Mouse (Mus musculus) layer of hippocampus, adult 8-10 months (tissue): Measurements from ENCODE around the gene Aamp. TPM values are rescaled to one million over a fixed set of nuclear protein-coding genes. Genes with fewer than 3 reads are reported as not detected.

ENCODE experiments used
- DNase-seq, 2 experiments: peaks; one replicate each; pipeline ENCODE4 v3.0.0; 2022; ENCODE audit warnings: low spot score in 2 of 2
- total RNA-seq, 4 experiments: library from RNA; stranded (reverse); gene quantifications; 2 replicates each; pipeline ENCODE4 v1.2.4; 2022

Gene Aamp
- total RNA-seq, 4 experiments from 2014 or later: 150 to 159 (median 154) TPM

DNA sequence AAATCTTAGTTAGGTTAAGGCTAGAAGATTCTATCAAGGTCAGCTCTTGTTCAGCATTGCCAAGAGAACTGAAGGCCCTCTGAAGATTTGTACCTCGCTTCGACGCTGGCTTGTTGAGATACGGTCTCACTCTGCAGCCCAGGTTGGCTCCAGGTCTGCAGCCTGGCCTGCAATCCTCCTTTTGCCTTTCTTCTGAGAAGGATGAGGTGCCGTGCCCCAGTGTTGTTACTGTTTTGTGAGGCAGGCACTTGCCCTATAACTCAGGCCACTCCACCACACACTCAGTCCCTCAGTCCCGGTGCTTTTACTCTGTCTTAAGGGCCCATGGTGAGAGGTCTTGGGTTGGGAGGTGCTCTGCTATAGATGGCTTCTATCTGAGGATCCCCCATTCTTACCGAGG lies 17.7 kb upstream of the Aamp start:
- DNase-seq: no peak

DNA sequence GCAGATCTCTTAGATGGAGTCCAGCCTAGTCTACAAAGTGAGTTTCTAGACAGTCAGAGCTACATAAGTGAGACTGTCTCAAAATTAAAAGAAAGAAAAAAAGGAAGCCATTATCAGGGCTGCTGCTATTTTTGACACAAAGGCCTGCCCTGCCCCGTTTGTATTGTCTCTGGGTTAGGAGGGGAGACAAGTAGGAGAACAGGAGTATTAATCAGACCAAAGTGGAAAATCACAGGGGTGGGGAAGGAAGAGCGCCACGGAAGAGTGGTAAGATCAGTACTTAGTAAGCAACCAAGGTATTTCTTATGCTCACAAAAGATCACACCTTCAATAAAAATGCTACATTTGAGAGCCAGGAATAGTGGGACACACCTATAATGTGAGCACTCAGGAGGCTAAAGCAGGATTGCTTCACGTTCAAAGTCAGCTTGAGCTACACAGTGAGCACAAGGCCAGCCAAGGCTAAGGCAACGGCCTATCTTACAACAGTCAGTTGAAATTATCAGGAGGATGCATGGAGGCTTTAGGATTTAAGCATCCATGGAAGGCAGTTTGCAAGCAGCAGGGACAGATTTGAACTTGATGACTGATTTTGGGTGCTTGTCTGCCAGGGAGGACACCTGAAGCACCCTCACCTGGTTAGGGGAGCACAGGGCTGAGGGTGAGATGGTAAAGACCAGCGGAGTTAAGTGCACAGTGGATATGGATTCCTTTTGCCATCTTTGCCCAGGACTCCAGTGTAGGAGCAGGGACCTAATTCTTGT lies 16.0 kb upstream of the Aamp start:
- DNase-seq: no peak

DNA sequence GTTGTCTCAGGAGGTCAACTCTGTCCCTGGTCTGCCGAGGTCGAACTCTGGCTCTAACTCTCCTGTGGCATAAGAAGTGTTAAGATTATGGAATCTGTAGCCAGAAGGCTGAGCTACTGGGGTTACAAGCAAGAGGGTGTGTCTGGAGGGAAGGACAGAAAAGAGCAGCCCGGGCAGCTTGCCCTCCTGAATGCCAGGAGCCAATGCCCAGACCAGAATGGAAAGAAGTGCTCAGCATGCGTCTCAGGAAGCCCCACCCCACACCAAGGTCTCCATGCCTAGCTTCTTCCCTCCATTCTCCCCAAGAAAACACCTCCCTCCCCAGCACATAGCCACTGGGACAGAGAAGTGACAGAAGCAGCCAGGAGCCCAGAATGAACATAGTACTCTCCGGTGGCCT lies 14.5 kb upstream of the Aamp start:
- no peak for DNase-seq

DNA sequence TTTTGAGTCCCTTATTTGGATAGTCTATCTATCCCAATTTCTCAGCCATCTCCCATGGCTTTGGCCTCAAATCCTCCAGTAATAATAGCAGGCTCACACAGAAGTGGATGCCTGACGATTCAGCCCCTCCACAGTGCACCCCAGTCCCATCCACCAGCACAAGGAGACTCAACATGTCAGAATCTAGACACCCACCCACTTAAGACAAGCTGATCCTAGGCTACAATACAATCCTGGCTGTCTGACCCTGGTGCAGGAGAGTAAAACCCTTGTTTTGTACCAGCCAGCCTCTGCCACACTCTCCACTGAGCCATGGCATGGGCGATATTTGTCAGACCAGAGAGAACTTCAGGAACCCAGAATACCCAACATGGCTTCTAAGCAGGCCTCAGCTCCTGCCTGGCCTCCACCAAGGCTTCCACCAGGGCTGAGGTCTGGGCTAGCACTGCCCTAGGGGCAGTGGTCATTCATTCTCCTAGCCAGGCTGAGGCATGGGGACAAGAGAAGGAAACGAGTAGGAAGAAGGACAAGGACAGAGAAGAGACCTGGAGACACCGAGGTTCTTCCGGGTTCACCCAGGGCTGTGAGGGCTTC lies 13.7 kb upstream of the Aamp start:
- no peak for DNase-seq

DNA sequence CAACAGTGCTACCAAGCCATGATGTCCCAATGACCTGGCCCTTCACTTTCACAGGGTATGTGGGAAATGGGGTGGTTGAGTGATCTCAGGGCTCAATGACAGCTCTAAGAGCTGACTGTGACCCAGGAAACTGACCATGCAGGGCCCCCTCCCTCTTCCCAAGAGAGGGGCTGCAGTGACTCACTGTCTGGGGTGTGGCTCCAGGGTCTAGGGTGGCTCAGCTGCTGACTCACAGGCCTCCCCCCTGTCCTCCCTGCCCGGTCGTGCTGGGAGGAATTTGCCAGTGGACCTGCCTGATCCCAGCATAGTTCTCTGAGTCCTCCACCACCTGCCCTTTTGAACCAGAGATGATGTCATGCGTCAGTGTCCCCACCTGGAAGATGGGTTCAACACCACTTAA lies 12.7 kb upstream of the Aamp start:
- DNase-seq: no peak

DNA sequence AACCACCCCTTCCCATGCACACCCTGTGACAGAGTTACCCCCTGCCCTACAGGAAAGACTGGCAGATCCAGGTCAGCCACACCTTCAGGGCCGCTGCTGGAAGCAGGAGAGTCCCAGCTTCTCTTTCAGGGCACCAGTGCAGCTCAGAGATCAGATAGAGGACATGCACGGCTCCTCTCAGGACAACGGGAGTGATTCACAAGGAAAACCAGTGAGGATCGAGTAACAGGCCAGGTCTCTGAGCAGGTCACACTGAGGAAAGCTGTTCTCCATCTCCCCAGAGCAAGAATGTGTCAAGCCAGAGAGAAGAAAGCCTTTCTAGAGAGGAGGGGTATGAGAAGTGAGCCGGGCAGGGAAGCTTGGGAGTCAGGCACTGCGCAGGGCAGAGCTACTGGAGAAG lies 11.9 kb upstream of the Aamp start:
- no peak for DNase-seq

DNA sequence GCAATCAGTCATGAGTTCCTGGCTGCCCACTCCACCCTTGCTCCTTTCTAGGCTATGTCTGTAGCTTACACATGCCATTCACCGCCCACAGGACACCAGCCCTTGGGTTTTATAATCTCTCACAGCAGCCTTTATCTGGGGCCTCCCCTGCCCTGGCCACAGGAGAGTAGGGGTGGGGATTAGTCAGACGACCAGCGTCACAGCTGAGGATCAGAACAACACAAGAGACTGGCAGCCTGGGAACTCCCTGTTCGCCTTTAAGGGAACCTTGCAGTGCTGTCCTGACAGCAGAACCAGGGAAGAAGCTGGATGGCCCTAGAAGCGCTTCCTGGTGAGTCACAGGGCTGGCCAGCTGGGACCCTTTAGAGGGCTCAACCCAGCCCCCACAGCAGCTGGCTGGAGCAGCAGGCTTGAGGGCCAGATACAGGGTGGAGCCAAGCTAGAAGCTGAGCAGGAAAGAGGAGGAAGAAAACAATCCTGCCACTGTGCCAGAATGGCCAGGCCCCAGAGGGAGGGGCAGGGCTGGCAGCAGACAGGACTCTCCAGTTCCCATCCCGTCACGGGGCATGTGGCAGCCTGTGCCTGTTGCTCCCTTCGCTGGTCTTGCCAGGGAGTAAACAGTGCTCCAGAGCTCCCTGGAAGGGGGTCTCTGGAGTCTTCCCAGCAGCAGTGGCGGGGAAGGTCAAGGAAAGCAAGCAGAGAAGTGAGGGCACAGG lies 11.1 kb upstream of the Aamp start:
- DNase-seq: peak; percentile 91 to 95

DNA sequence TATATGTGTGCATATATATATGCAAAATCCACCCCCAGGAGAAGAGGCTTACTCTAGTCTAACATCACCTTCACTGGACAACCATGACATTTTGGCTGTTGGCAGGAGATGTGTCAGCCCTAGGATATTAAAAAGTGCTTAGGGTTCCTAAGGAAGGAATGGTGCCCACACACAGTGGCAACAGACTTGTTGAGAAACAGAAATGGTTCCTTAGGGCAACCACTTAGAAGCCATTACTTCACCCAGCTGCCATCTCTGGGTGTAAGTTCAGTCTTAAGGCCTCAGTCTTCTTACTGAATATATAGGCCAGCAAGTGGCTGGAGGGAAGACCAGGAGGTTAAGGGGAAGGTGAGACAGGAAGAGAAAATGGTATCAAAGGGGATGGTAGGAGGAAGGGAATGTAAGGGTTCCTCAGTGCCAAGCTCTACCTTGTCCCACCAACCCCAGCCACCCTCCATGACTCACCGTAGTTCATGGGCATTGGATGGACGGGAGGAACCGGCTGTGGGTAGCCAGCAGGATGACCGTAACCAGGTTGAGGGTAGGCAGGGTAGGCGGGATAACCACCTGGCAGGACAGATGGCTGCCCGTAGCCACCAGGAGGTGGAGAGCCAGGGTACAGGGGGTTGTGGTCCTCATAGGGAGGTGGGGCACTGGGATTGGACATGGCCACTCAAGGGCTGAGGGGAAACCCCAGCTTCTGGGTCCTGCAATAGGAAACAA lies 10.4 kb upstream of the Aamp start:
- DNase-seq: no peak

DNA sequence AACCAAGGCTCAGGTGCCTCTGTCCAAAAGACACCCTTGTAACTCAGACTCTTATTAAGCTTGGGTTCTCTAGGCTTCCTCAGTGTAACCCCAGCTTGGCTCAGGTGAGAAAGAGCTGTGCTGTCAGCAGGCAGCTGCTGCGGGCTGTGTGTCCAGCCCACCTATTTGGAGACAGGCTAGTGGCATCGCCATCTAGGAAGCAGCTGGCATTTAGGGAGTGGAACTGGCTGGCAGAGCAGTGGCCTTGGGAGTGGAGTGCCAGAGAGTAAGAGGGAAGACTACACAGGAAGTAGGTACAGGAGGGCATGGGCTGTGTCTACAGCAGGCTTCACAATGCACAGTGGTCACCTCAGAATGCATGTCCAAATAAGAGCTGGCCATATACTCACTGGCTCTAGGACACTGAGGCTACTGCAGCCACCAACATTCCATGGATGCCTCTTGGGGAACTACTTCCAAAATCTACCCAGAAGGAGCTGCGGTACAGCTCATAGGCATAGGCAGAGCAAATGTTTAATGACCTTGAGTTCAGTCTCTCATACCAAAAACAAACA lies 9.6 kb upstream of the Aamp start:
- DNase-seq: no peak

DNA sequence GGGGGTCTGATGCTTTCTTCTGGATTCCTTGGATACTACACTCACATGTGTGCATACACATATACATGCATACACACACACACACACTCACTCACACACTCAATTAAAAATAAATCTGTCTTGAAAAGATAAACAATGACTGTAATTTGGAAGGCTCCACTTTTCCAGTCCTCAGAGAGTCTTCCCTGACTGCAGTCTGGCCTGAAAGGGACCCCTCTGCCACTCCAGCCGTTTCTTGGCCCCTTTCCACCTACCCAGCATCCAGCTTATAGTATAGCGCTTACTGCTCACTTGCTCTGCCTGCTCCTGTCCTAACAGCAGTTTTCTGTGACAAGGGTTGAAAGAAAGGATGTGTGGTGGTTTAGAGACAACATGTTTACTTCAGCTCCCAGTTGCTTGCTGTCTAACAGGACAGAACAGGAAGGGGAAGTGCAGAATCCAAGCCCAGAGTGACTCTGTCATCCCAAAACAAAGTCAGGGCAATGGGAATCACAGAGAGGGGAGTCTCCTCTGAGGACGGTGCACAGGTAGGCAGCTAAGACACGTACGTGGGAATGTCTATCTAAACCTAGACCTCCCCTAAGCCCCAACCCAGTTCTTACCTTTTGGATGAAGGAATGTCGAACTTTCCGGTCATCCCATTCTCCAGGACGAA lies 8.9 kb upstream of the Aamp start:
- no peak for DNase-seq

DNA sequence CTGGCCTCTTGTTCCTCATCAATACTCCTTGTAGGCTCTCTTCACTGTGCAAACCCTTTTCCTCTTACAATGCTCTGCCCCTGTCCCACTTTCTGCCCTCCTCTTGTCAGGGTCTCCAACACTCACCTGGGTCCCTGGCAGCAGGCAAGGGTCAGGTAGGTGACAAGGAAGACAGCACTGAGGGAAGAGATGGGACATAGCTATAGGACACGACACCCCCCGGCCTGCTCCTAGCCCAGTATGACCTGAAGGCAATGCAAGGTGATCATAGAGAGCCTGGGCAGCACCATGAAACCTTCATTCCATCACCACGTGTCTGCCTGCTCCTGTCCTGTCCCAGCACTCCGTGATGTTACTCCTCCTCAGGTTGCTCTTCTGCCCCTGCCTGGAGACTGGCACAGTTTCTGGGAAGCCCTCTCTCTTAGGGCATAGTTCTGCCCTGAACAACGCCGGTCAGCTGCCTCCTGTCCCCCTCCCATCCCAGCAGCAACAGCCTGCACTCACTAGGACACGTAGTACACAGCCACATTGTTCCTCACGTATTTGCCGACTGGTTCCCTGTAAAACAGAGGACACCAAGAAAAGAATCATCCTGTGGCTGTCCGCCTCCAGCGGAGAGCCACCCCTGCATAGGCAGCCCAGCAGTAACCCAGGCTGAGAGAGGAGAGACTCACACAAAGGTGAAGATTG lies 7.9 kb upstream of the Aamp start:
- DNase-seq: no peak

DNA sequence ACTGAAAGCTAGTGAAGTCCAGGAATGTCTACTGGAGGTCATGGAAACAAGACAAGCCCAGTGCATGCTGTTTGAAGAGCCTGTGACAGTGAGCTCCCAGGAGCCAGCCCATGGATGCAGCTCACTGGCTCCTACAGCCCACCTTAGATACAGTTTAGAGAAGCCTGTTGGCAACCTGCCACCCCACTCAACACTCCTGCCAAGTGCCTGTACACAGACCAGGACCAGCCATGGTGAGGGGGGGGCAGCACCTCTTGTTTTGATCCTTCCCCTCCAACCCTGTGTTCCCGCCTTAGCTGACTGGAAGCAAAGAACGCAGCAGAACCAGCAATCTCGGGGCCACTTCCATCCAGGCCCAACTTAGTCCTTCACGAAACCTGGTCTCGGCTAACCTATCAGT lies 5.6 kb upstream of the Aamp start:
- no peak for DNase-seq

DNA sequence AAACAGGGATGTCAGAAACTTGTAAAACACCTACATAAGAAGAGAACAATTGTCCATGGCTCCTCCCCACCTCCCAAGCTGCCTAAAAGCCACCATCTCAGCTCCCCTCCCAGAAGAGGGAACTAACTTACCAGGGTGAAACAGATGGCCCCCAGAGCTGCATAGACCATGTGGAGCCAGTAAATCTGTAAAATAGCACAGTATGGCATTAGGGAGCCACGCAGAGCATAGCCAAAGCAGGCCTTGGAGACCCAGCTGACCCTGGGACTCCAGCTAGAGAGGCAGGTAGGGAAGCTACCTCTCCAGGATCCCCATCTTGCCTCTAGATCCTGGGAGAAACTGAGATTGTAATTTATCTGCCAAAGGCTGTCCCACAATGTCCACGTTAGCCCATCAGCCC lies 5.2 kb upstream of the Aamp start:
- DNase-seq: no peak

DNA sequence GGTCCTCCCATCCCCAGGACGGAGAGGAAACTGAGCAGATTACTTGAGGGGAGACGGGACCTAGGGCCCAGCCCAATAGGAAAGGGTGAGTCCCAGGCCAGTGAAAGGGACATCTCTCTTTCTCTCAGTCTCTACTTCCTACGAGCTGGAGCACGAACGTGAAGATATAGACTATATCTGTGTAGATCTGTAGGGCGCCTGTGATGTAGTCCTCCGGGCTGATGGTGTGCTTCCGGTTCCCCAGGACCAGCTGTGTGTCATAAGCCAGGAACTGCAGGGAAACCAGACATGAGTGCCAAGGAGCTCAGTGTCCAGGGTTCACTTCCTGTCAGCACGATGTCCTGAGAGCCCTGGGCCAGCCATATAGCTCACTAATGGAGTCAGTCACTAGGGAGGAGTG lies 4.7 kb upstream of the Aamp start:
- no peak for DNase-seq

DNA sequence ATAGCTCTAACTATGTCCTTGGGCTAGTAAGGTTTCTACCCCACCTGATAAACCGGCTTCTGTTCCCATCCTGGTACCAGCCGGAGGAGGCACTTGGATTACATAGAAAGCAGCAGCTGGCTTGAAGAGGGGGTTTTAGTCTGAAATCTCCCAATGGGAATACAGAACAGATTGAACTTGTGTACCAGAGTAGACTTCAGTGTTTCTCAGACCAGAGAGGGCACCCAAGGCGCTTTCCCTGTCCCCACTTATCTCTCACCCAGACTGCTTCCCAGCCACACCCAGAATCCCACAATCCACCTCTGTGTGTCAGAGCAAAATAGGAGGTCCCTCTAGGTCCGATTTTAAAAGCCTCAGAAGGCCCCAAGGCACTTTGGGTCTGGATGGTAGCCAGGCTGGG lies 3.8 kb upstream of the Aamp start:
- DNase-seq: no peak

DNA sequence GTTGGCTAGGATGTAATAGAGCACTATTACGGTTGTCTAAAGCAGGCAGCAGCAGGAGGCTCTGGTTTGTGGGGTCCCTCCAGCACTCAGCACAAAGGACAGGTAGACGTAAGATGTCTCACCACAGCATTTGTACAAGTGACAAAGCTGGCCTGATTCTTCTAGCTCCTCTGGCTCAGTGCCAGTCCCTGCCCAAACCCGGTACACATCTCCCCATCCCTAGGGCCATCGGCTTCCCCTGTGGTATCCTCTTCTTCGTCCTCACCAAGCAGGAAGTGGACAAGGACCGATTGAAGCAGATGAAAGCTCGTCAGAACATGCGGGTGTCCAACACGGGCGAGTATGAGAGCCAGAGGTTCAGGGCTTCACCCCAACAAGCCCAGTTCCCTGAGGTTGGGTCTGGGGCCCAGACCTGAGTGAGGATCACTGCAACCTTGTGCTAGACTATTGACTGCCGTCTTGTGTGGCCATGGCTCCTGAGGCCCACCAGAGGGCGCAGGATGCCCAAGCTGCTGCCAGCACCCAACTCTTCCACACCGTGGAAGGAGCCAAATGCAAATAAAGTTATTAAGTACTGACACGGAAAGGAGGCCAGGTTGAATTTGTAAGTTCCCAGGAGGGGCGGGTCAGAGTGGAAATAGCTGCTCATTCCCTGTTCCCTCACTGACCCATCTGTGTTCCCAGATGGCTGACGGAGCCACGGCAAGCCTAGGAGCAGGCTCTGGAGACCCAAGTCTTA lies 2.5 kb upstream of the Aamp start:
- DNase-seq: peak in 1 of 2 experiments; percentile 36

DNA sequence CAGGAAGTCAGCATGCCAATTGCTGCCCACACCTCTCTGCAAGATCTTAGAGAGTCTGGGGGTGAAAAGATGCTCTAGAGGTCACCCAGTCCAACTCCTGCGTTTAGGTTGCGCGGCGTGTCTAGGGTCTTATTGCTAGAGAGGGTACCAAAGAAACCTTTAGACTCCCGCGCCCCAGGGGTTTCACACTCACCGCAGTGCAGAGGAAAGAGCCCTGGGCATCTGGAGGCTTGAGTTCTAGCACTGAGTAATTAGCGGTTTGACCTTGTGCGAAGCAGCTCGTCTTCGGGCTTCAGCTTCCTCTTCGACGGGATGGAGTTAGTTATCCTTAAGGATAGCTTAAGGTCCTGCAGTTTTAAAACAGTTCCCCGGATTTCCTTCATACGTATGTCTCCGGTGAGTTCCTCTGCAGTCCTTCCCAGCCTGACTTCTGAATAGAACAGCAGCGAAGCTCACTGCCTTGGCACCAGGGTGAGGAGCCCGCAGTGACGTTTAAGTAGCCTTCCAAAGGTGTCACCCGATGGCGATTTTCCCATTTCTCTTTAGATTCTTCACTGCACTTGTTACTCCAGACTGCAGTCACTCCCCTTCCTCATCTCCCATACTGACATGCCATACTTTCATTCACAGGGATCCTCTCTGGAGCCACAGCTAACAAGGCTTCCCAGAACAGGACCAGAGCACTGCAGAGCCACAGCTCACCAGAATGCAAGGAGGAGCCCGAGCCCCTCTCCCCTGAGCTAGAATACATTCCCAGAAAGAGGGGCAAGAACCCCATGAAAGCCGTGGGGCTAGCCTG lies 873 bp upstream of the Aamp start:
- DNase-seq: no peak

DNA sequence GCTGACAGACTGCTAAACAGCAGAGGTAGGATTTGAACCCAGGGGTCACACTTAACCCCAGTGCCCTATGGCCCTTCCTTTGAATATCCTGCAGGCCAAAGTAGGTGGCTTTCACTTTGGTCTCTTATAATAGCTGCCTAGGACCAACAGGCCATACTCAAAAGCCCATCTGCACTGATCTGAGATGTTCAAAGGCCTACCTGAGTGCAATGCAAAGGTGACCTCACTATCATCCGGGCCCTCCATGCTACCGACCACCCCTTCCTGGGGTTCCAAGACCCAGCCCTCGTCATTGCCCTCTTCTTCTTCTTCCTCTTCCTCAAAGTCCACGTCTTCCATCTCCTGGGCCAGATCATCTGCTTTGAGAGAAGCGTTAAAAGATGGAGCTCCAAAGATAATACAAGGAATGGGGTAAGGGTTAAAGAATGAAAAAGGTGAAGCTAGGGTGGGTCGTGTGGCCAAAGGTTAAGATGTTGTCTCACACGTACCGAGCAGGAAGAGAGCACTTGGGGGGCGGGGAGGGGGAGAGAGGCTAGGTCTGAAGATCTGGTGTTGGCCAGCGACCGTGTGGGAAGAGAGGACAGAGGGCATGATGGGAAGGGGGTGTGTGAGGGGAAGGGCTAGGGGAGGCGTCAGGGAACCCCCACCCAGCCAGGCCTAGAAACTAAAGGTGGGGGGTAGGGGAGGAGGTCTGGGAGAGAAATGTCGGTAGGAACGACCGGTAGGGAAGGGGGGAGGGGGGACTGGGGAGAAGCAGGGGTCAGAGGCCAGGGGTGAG lies 663 bp downstream of the Aamp start:
- DNase-seq: peak; percentile 41 to 60
